Mouse (Mus musculus) mouse trophoblast stem cell (cell line): ENCODE data around the gene Cox4i1.

Source experiments
- in situ Hi-C, 2 experiments: fragments of 300-500 bp; cut with MseI, MboI; formaldehyde crosslinking; loops; 2 replicates in 1 of 2; 3 replicates in 1 of 2; pipeline ENCODE4 v1.15.1; 2025

Cox4i1 gene

GRCm38 (mm10) chr8:120664566-120664965, 3.5 kb upstream of the Cox4i1 start:
- in situ Hi-C loops, result no loop called here

GRCm38 (mm10) chr8:120665726-120666455, 2.1 kb upstream of the Cox4i1 start:
- in situ Hi-C loops, result no loop called here

- in situ Hi-C loops, result no loop called here
These were observed 1.1 kb upstream of the Cox4i1 start for GRCm38 (mm10) chr8:120666807-120667470.

- in situ Hi-C loops, result no loop called here
These were observed 418 bp downstream of the Cox4i1 start, which contains the start of gene Emc8 for GRCm38 (mm10) chr8:120668374-120668905. Emc8 (minus strand) TSS chr8:120668573.

GRCm38 (mm10) chr8:120671775-120672174, 3.8 kb downstream of the Cox4i1 start:
- in situ Hi-C loops, result no loop called here

- in situ Hi-C loops, result no loop called here
These were observed 4.7 kb downstream of the Cox4i1 start for GRCm38 (mm10) chr8:120672626-120673229.

GRCm38 (mm10) chr8:120673298-120673697, 5.3 kb downstream of the Cox4i1 start:
- in situ Hi-C loops, result no loop called here

- in situ Hi-C loops, result loop anchor here in 1 of 2 experiments (25.0 kb wide), 1 partner anchor 412 kb away; the partner anchor contains the start of gene Foxf1
These were observed 7.7 kb downstream of the Cox4i1 start for GRCm38 (mm10) chr8:120675718-120676117.

GRCm38 (mm10) chr8:120678447-120678846, 10.4 kb downstream of the Cox4i1 start:
- in situ Hi-C loops, result loop anchor here in 1 of 2 experiments (25.0 kb wide), 1 partner anchor 409 kb away; the partner anchor contains the start of gene Foxf1

- in situ Hi-C loops, result loop anchor here (5.0 to 25.0 kb wide), 3 partner anchors 112 to 407 kb away; partner anchors contain the start of gene Foxf1 (in 1 of the 2)
These were observed 11.8 kb downstream of the Cox4i1 start for GRCm38 (mm10) chr8:120679629-120680387.

- in situ Hi-C loops, result loop anchor here (5.0 to 25.0 kb wide), 3 partner anchors 112 to 407 kb away; partner anchors contain the start of gene Foxf1 (in 1 of the 2)
These were observed 12.4 kb downstream of the Cox4i1 start for GRCm38 (mm10) chr8:120680405-120680804.

- in situ Hi-C loops, result loop anchor here (5.0 to 25.0 kb wide), 3 partner anchors 111 to 406 kb away; partner anchors contain the start of gene Foxf1 (in 1 of the 2)
These were observed 13.1 kb downstream of the Cox4i1 start for GRCm38 (mm10) chr8:120681113-120681512.

- in situ Hi-C loops, result loop anchor here (5.0 to 25.0 kb wide), 3 partner anchors 109 to 404 kb away; partner anchors contain the start of gene Foxf1 (in 1 of the 2)
These were observed 15.6 kb downstream of the Cox4i1 start for GRCm38 (mm10) chr8:120683602-120684001.

GRCm38 (mm10) chr8:120684082-120684481, 16.1 kb downstream of the Cox4i1 start:
- in situ Hi-C loops, result loop anchor here (5.0 to 25.0 kb wide), 3 partner anchors 108 to 403 kb away; partner anchors contain the start of gene Foxf1 (in 1 of the 2)

GRCm38 (mm10) chr8:120685097-120685496, 17.1 kb downstream of the Cox4i1 start:
- in situ Hi-C loops, result loop anchor here in 1 of 2 experiments (25.0 kb wide), 1 partner anchor 402 kb away; the partner anchor contains the start of gene Foxf1

GRCm38 (mm10) chr8:120685591-120685990, 17.6 kb downstream of the Cox4i1 start:
- in situ Hi-C loops, result loop anchor here in 1 of 2 experiments (25.0 kb wide), 1 partner anchor 402 kb away; the partner anchor contains the start of gene Foxf1

- in situ Hi-C loops, result loop anchor here in 1 of 2 experiments (25.0 kb wide), 1 partner anchor 401 kb away; the partner anchor contains the start of gene Foxf1
These were observed 18.0 kb downstream of the Cox4i1 start for GRCm38 (mm10) chr8:120686051-120686450.

- in situ Hi-C loops, result loop anchor here in 1 of 2 experiments (25.0 kb wide), 1 partner anchor 401 kb away; the partner anchor contains the start of gene Foxf1
These were observed 18.6 kb downstream of the Cox4i1 start for GRCm38 (mm10) chr8:120686576-120686975.

GRCm38 (mm10) chr8:120687786-120688185, 19.8 kb downstream of the Cox4i1 start:
- in situ Hi-C loops, result loop anchor here in 1 of 2 experiments (25.0 kb wide), 1 partner anchor 400 kb away; the partner anchor contains the start of gene Foxf1

GRCm38 (mm10) chr8:120688511-120688910, 20.5 kb downstream of the Cox4i1 start:
- in situ Hi-C loops, result loop anchor here in 1 of 2 experiments (25.0 kb wide), 1 partner anchor 399 kb away; the partner anchor contains the start of gene Foxf1
